Mouse (Mus musculus): Measurements from ENCODE around the gene Foxn4.
A peak's percentile ranks its signal among the peaks of the same experiment; 100 is the strongest.

The Foxn4 gene

GRCm38 (mm10) chr5:114279382-114280143 lies 6.0 kb upstream of the Foxn4 start:
- no peak for DNase-seq (ENCODE audit: low spot score)

GRCm38 (mm10) chr5:114275991-114276390 lies 2.4 kb upstream of the Foxn4 start:
- no peak for DNase-seq (ENCODE audit: low spot score)

DNA sequence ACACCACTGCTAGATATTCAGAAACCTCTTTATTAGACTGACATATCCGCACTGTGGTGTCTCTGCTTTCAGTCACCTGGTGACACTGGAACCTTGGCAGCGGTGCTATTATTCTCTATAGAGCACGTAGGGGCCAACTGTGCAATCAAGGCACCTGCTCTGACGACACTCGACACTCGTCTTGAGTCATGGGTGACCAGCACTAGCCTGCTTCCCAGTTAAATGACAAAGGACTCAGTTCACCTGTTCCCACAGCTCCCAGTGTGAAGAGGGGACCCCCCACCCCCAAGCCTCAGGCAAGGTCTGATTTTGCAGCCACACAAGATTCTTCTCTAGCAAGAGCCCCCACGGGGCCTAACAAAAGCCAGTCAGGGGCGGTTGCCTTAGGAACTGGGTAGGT lies 1.7 kb upstream of the Foxn4 start:
- DNase-seq (ENCODE audit: low spot score) = no peak

- no peak for DNase-seq (ENCODE audit: low spot score)
These were observed 3.6 kb downstream of the Foxn4 start for GRCm38 (mm10) chr5:114269984-114270383.

DNA sequence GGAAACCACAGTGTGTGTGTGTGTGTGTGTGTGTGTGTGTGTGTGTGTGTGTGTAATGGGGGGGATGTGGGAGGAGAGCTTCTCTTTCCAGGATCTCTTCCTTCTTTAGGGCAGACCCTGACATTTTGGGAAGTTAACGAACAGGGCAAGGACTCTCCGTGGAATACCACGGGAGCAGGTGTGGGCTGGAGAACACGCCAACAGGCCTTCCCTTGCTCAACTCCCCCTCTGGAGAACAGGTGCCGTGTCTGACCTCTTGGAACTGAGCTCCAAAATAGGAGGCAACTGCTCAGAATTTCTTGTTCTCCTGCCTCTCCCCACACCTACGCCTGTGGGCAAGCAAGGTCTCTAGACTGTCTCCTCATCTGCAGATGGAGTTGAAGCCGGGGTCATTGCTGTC lies 4.1 kb downstream of the Foxn4 start:
- no peak for DNase-seq (ENCODE audit: low spot score)

GRCm38 (mm10) chr5:114268646-114269045 lies 5.0 kb downstream of the Foxn4 start:
- DNase-seq (ENCODE audit: low spot score) = no peak

DNA sequence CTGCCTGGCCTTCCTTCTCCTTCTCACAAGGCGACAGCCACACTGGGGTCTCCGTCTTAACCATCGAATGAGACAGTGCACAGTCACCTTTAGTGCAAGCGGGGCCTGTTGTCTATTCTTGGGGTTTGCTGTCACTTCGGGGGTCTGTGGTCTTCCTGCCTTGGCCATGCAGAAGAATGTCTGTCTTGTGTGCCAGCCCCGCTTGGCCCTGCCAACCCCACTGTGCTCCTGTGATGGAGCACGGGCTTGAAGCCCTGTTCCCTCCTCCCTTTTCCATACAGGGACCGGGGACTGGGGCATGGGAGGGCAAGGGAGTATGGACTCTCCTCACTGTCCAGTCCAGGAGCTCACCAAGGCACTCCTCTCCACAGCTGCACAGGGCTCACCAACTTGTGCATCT lies 8.8 kb downstream of the Foxn4 start:
- DNase-seq (ENCODE audit: low spot score) = no peak

- DNase-seq (ENCODE audit: low spot score) = no peak
These were observed 9.6 kb downstream of the Foxn4 start for GRCm38 (mm10) chr5:114264030-114264459.

DNA sequence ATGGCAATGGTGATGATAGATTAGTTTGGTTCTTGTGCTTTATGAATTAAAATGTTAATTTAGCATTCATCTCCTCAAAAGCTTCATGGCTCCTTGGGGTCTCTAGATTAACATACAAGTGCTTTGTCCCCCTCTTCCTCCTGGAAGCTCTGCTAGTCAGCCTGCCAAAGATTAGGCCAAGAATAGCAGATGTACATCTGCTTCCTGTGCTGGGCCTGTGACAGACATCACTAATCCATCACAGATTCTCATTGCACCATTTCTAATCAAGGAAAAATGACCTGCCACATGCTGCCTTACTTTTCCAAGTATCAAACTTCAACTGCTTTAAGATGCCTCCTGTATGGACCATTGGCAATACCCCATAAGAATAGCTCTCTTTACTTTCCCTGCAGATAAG lies 12.1 kb downstream of the Foxn4 start:
- no peak for DNase-seq (ENCODE audit: low spot score)

DNA sequence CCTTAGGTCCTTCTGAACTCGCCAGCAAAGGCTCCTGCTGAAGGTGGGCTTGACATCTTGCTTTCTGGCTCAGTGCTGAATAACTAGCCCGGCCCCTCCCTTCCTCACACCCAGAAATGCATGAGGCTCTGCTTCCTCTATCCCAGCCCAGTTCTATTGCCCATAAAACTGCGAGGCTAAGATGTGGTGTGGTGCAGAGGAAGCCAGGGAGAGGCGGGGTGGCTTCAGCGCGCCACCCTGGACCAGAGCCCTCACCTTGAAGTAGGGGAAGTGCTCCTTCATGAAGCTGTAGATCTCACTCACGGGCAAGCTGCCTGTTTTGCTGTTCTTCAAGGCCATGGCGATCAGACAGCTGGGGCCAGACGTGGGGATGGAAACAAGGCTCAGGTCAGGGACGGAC lies 14.1 kb downstream of the Foxn4 start:
- no peak for DNase-seq (ENCODE audit: low spot score)

DNA sequence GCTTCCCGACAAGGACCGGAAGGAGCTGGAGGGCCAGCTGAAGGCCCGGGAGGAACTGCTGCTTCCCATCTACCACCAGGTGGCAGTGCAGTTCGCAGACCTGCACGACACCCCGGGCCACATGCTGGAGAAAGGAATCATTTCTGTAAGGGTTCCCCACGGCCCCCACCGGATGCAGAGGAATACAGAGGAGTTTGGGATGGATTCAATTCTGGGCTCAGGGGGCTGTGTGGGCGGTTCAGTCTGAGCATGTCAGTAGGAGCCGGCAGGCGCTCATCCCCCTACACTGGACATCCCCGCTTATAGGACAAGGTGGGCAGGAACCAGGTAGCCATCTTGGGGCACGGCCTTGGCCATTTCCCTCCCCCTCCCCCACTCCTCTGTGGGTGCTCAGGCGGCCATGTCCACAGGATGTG lies 25.4 kb downstream of the Foxn4 start:
- peak; percentile 26 for DNase-seq (ENCODE audit: low spot score)

DNA sequence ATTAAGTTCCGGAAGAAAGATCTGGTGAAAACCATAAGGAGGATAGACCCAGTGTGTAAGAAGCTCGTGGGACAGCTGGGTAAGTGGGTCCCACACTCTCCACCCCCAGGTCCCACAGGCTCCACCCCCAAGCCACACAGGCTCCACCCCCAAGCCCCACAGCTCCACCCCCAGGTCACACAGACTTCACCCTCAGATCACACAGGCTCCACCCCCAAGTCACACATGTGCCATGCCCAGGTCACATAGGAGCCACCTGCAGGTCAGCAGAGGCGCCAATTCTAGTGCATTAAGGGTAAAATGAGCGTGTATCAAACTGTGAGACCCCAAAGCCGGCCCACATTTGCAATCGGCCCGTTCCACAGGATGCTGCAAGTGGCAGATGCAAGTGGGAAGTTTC lies 27.1 kb downstream of the Foxn4 start:
- DNase-seq (ENCODE audit: low spot score) = no peak

DNA sequence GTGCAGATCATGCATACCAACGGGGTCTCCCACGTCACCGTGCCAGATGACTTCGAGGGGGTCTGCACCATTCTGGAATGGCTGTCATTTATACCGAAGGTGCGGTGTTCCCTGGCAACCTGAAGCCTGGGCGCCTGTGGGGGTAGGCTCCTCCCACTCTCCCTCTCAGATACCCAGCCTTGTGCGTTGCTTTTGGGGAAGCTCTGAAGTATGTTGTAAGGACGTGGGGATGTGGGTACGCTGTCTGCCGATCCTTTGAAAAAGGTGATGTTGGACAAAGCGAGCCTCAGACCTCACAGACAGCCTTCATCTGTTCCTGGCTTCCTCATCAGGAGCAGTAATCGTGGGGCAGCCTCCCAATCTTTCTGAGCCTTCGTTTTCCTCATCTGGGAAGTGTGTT lies 33.9 kb downstream of the Foxn4 start:
- DNase-seq (ENCODE audit: low spot score) = no peak

GRCm38 (mm10) chr5:114238924-114239323 lies 34.7 kb downstream of the Foxn4 start:
- no peak for DNase-seq (ENCODE audit: low spot score)

DNA sequence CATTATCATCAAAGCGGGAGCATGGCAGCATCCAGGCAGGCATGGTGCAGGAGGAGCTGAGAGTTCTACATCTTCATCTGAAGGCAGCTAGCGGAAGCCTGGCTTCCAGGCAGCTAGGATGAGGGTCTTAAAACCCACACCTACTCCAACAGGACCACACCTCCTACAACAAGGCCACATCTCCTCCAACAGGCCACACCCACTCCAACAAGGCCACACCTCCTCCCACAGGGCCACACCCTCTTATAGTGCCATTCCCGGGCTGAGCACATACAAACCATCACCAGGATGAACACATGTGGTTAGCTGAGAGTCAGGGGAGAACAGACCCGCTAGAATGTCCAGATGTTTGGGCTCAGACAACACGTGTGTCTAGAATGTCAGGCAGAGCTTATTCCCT lies 44.7 kb downstream of the Foxn4 start:
- no peak for DNase-seq (ENCODE audit: low spot score)

DNA sequence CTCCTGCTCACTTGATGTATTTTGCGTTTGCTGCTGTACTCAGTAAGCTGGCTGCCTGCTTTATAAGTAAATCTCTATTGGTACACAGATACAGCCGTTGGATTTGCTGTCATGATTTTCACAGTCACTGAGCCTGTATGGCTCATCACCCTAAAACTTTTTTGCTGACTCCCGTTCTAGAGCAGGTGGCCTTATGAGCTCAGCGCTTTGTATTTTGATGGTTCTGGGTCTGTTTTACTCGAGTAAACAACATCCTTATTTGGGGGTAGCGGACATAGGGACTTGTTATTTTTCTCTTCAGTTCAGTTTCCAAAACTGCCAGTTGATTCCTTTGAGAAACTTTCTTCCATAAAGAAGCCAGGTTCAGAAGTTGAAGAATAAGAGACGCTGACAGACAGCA lies 47.6 kb downstream of the Foxn4 start:
- no peak for DNase-seq (ENCODE audit: low spot score)

GRCm38 (mm10) chr5:114218771-114219170 lies 54.8 kb downstream of the Foxn4 start:
- no peak for DNase-seq (ENCODE audit: low spot score)

DNA sequence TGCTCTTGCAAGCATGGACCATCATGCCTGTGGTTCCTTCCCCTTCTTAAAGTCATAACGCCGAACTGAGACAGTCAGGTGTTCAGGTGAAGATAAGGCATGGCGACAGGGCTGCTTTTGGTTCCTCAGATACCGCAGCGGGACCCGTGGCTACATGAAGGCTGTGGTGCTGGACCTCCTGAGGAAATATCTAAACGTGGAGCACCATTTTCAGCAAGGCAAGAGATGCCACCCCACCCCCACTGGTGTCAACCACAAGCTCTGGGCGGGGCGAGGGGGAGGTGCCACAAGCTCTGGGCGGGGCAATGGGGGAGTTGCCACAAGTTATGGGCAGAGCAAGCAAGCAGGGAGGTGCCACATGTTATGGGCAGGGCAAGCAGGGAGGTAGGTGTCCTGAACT lies 60.4 kb downstream of the Foxn4 start:
- DNase-seq (ENCODE audit: low spot score) = no peak

GRCm38 (mm10) chr5:114206158-114206557 lies 67.4 kb downstream of the Foxn4 start:
- no peak for DNase-seq (ENCODE audit: low spot score)

Measured in yolk sac, embryonic 10.5 days (tissue).